ENCODE assay signal across 9 mouse cellular contexts in the genomic region with DNA sequence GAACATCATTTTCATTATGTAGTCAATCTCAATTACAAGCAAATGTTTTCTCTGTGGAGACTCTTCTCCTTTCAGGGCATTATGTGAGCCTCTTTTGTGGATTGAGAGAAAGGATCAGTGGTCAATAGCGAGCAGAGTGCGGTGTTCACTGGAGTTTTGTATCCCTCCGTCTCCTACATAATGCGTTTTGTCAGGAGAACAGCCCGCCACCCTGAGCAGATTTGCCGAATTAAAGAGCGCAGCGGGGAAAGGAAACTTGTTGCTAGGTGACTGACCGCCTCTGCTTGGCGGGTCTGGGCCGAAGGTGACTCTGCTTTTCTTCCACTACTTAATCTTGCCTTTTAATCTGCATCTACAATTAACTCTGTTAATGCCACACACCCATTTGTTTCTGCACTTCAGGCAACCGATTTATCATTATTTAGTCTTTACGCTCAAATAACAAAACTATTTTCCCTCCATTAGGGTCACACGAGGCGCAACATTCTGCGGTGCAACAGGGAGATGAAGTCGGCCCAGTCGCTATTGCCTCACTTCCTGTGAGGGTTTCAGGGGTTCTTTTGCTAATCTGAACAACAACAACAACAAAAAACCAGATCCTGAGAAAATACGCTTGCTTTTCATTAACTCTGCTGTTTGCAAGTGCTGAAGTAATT.
DNase-seq lines count a peak whose midpoint lies in the region; ATAC-seq and TF ChIP-seq lines count a peak whose summit lies in the region.
"Had no signal": no experiment of that assay in that cellular context is flagged by ENCODE, and none has a peak within 500 bp of the region (broad histone marks: within the 10 kb centered on the region; RNA-seq: fewer than 3 reads in every experiment).

No protein-coding gene starts in this region.

- DNase-seq in heart, adult 9 months (ENCODE audit: low spot score in 2 of 2): no peak
- DNase-seq in embryo, embryonic 10 days (ENCODE audit: low spot score): peak; percentile 82
- peak; percentile 46 for DNase-seq in hindbrain, postnatal 0 days (ENCODE audit: low spot score)
- DNase-seq in frontal cortex, adult 2 months (ENCODE audit: extremely low spot score in 1 of 2, low spot score in 1 of 2): no peak
- no peak for DNase-seq in layer of hippocampus, postnatal 25 days (ENCODE audit: extremely low spot score in 1 of 2, low spot score in 1 of 2)
- no peak for DNase-seq in MN1 (ENCODE audit: low spot score)

- H3K27me3 ChIP-seq in heart, embryonic 14.5 days (ENCODE audit: control insufficient read depth, insufficient read depth, low read length): peaks cover 57% of the 10 kb centered on the region
- peaks cover 80% of the 10 kb centered on the region for H3K27me3 ChIP-seq in hindbrain, postnatal 0 days (ENCODE audit: insufficient read depth, low read length)
- peaks cover 89% of the 10 kb centered on the region for H3K27me3 ChIP-seq in midbrain, embryonic 15.5 days (replicated peaks)

- H3K4me1 ChIP-seq in heart, embryonic 14.5 days (ENCODE audit: control insufficient read depth in 2 of 2, insufficient read depth in 2 of 2, low read length in 2 of 2): peaks cover 0 to 6% of the 10 kb centered on the region in 2 experiments; a peak in 1 of 4 replicates
- H3K4me1 ChIP-seq in hindbrain, postnatal 0 days (ENCODE audit: insufficient read depth, low read length): peaks cover 4% of the 10 kb centered on the region; the same call in 1 of the 2 replicates
- H3K4me1 ChIP-seq in midbrain, embryonic 15.5 days: no peaks in the 10 kb centered on the region

- WGBS in heart, embryonic 14.5 days: 7% methylated on average over 19 of the region's 19 CpGs
- WGBS in hindbrain, postnatal 0 days: 2% methylated on average over 19 of the region's 19 CpGs
- under 1% methylated on average over 19 of the region's 19 CpGs for WGBS in midbrain, embryonic 15.5 days

- no peak overlapping the region for H3K27ac ChIP-seq in heart, embryonic 14.5 days (replicated peaks in 1 of 2; ENCODE audit: control insufficient read depth in 1 of 2, insufficient read depth in 1 of 2, low read depth in 2 of 2, low read length in 2 of 2)
- H3K27ac ChIP-seq in hindbrain, postnatal 0 days: no peak overlapping the region
- no peak overlapping the region for H3K27ac ChIP-seq in midbrain, embryonic 15.5 days

- H3K9ac ChIP-seq in heart, embryonic 14.5 days (ENCODE audit: low read length): no peak overlapping the region
- H3K9ac ChIP-seq in hindbrain, postnatal 0 days (replicated peaks; ENCODE audit: low read length): no peak overlapping the region
- no peak overlapping the region for H3K9ac ChIP-seq in midbrain, embryonic 15.5 days

- no peak for ATAC-seq in heart, embryonic 14.5 days (ENCODE audit: insufficient number of reproducible peaks, insufficient read depth, low FRiP score, low read depth)
- ATAC-seq in hindbrain, postnatal 0 days: no peak
- ATAC-seq in midbrain, embryonic 15.5 days (replicated peaks): no peak

- peak overlapping the region; percentile 50 for H3K4me2 ChIP-seq in heart, embryonic 14.5 days (ENCODE audit: low read length)
- H3K4me2 ChIP-seq in hindbrain, postnatal 0 days (ENCODE audit: low read depth, low read length): peak overlapping the region; percentile 36
- peak overlapping the region; percentile 1; the same call in 1 of the 2 replicates for H3K4me2 ChIP-seq in midbrain, embryonic 15.5 days

- no peak for TF ChIP-seq CTCF in hindbrain, postnatal 0 days (IDR thresholded peaks at IDR 0.05; ENCODE audit: low read depth)

- H3K4me3 ChIP-seq in heart, embryonic 14.5 days (ENCODE audit: control insufficient read depth in 1 of 2, insufficient read depth in 1 of 2, low read depth in 1 of 2, low read length in 2 of 2): peak overlapping the region; percentile 8 to 18; a peak in 3 of 4 replicates
- H3K4me3 ChIP-seq in hindbrain, postnatal 0 days (ENCODE audit: low read length): peak overlapping the region; percentile 6; the same call in 1 of the 2 replicates
- no peak overlapping the region for H3K4me3 ChIP-seq in midbrain, embryonic 15.5 days

- H3K36me3 ChIP-seq in heart, embryonic 14.5 days (ENCODE audit: control insufficient read depth, insufficient read depth, low read length): no peaks in the 10 kb centered on the region
- H3K36me3 ChIP-seq in hindbrain, postnatal 0 days (ENCODE audit: insufficient read depth, low read length): no peaks in the 10 kb centered on the region
- H3K36me3 ChIP-seq in midbrain, embryonic 15.5 days (replicated peaks): no peaks in the 10 kb centered on the region
- H3K36me3 ChIP-seq: G1E had no signal

- H3K9me3 ChIP-seq in heart, embryonic 14.5 days (ENCODE audit: control insufficient read depth, low read length): no peaks in the 10 kb centered on the region
- H3K9me3 ChIP-seq in hindbrain, postnatal 0 days (ENCODE audit: low read length): peaks cover 7% of the 10 kb centered on the region
- H3K9me3 ChIP-seq in midbrain, embryonic 15.5 days: peaks cover 6% of the 10 kb centered on the region; the same call in 1 of the 2 replicates
- H3K9me3 ChIP-seq: G1E had no signal

Comparison
In these comparisons a context has a peak if more than half of its experiments do, and no peak if none do; other contexts are left out.
1. DNase-seq: peak in embryo, embryonic 10 days (single experiment) and hindbrain, postnatal 0 days (single experiment); none in heart, adult 9 months (0 of 2), frontal cortex, adult 2 months (0 of 2), layer of hippocampus, postnatal 25 days (0 of 2) and MN1 (single experiment).
2. Peak in every context shown above with its lines, with median percentiles within 50 percentile points of each other: H3K4me2 ChIP-seq.